Mouse (Mus musculus) limb, embryonic 15.5 days (tissue): ENCODE measurements around the gene Lztr1. TPM values are rescaled to one million over a fixed set of nuclear protein-coding genes. Genes with fewer than 3 reads are reported as not detected.
"Not testable (repeated sequence)": the region's sequence is repeated elsewhere in the genome, so short reads cannot be mapped to it uniquely, and the experiment has no call there.

Experiments
- ATAC-seq: fragments of 200-750 bp; cut with Nextera tagmentation; 2 replicates; pipeline ENCODE4 v1.8.0; 2017; ENCODE audit warnings: low read depth, moderate TSS enrichment; ENCODE audit not compliant: insufficient number of reproducible peaks, low FRiP score, low TSS enrichment
- H3K27ac ChIP-seq: fragments of 300-500 bp; sonication (generic); 2 replicates; pipeline ENCODE4 v1.5.1; 2015; ENCODE audit warnings: moderate library complexity, mild to moderate bottlenecking, inconsistent platforms
- H3K27me3 ChIP-seq: fragments of 300-500 bp; sonication (generic); 2 replicates; pipeline ENCODE4 v1.6.1; 2015; ENCODE audit warnings: inconsistent platforms
- H3K36me3 ChIP-seq: fragments of 300-500 bp; sonication (generic); 2 replicates; pipeline ENCODE4 v1.6.1; 2015; ENCODE audit warnings: inconsistent platforms
- H3K4me1 ChIP-seq: fragments of 300-500 bp; sonication (generic); 2 replicates; pipeline ENCODE4 v1.6.1; 2015; ENCODE audit warnings: inconsistent platforms
- H3K4me2 ChIP-seq: fragments of 300-500 bp; sonication (generic); 2 replicates; pipeline ENCODE4 v1.6.1; 2015; ENCODE audit warnings: mild to moderate bottlenecking, inconsistent platforms
- H3K4me3 ChIP-seq: fragments of 300-500 bp; sonication (generic); 2 replicates; pipeline ENCODE4 v1.5.1; 2015; ENCODE audit warnings: mild to moderate bottlenecking, inconsistent platforms
- H3K9ac ChIP-seq: fragments of 300-500 bp; sonication (generic); 2 replicates; pipeline ENCODE4 v1.6.1; 2015; ENCODE audit warnings: inconsistent platforms
- H3K9me3 ChIP-seq: fragments of 300-500 bp; sonication (generic); 2 replicates; pipeline ENCODE4 v1.6.1; 2016; ENCODE audit warnings: inconsistent platforms
- WGBS: fragments of 180-500 bp; shearing (Covaris S2); methylation state at CpG from one replicate; pipeline ENCODE4 v1.1.7; 2015; 5-methylcytosine and 5-hydroxymethylcytosine counted together
- polyA plus RNA-seq: library from polyadenylated mRNA; unstranded; fragments of >200 nt; fragmentation: Nextera tagmentation; extraction: Ambion mirVana; gene quantifications from 2 replicates; pipeline ENCODE4 v1.2.1, GENCODE M21; 2015

Gene Lztr1
- polyA plus RNA-seq, 1 experiment from 2014 or later = 97.8 TPM

- WGBS = 46% methylated on average over 14 of the region's 14 CpGs
These were observed 19.7 kb upstream of the Lztr1 start for GRCm38 (mm10) chr16:17488478-17489468.

DNA sequence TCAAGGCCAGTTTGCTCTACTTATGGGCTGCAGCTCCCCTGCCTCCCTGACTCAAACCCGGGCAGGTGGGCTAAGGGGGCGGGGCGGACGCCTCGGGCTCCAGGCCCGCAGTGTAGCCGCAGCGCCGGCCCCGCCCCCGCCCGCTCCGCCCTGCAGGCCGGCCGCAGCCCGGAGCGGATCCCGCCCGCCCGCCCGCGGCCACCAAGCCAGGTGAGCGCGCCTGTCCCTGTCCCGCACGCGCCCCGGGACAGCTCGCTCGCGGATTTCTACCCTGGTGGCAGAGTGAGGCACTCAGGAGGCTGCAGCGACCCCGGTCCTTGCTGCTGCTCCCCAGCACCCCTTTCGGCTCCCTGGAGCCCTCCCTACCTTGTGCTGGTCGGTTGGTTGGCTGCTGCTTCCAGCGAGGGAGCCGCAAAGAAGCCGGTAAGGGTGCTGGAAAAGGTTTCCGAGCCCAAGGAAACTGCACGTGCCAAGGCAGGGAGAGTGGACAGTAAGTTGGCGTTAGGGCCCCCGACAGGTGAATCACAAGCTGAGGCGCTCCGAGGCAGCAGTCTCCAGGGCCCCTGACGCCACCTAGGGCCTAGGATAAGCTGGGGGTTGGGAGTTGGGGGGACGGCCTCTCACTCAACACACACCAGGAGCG lies 18.9 kb upstream of the Lztr1 start, which contains the start of gene Aifm3:
Aifm3 (plus strand) TSS at position 143 of the 643 bp plus-strand sequence.
- Histone ChIP-seq H3K27me3 (peaks cover 27% of the 10 kb centered on the region), H3K4me2 (peak within 1 kb of the TSS; percentile 89), H3K9ac (peak within 1 kb of the TSS; percentile 26; the same call in 1 of the 2 replicates), H3K27ac (no peak within 1 kb of the TSS), H3K9me3 (no peaks in the 10 kb centered on the region), H3K36me3 (peaks cover 28% of the 10 kb centered on the region), H3K4me3 (peak within 1 kb of the TSS; percentile 41), H3K4me1 (peaks cover 14% of the 10 kb centered on the region)
- WGBS = 2% methylated on average over 45 of the region's 47 CpGs
- ATAC-seq = no peak

More at GRCm38 (mm10) chr16:17488478-17489468, 19.7 kb upstream of the Lztr1 start:
- Histone ChIP-seq H3K4me2 (peak overlapping the region; percentile 89), H3K27me3 (peaks cover 27% of the 10 kb centered on the region), H3K9me3 (no peaks in the 10 kb centered on the region), H3K9ac (no peak overlapping the region; the same call in 1 of the 2 replicates), H3K36me3 (peaks cover 36% of the 10 kb centered on the region), H3K4me3 (peak overlapping the region; percentile 41), H3K27ac (no peak overlapping the region), H3K4me1 (peaks cover 14% of the 10 kb centered on the region)
- ATAC-seq = no peak

DNA sequence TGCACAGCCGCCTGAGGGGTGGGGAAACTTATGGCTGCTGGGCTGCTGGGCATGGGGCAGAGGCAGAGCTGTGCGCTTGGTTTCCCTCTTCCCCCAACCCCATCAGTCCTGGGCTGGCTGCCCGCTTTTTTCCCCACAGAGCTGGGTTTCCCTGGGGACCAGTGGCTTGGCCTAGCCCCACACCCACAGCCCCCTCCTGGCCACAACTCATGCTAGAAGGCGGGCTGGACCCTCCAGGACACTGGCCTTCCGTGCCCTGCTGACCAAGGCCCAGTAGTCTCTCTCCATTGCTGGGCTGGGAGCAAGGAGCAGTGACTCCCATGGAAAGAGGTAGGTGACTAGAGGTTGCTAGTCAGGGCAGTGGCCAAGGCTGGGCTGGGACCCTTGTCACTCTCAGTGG lies 17.3 kb upstream of the Lztr1 start:
- peaks cover 14% of the 10 kb centered on the region for H3K4me1 ChIP-seq
- ATAC-seq = no peak
- no peak overlapping the region for H3K4me2 ChIP-seq
- H3K36me3 ChIP-seq = peaks cover 12% of the 10 kb centered on the region
- WGBS = 80% methylated on average over 5 of the region's 5 CpGs
- H3K27me3 ChIP-seq = peaks cover 27% of the 10 kb centered on the region
- H3K27ac ChIP-seq = no peak overlapping the region
- H3K9ac ChIP-seq = no peak overlapping the region
- H3K9me3 ChIP-seq = no peaks in the 10 kb centered on the region
- H3K4me3 ChIP-seq = no peak overlapping the region

DNA sequence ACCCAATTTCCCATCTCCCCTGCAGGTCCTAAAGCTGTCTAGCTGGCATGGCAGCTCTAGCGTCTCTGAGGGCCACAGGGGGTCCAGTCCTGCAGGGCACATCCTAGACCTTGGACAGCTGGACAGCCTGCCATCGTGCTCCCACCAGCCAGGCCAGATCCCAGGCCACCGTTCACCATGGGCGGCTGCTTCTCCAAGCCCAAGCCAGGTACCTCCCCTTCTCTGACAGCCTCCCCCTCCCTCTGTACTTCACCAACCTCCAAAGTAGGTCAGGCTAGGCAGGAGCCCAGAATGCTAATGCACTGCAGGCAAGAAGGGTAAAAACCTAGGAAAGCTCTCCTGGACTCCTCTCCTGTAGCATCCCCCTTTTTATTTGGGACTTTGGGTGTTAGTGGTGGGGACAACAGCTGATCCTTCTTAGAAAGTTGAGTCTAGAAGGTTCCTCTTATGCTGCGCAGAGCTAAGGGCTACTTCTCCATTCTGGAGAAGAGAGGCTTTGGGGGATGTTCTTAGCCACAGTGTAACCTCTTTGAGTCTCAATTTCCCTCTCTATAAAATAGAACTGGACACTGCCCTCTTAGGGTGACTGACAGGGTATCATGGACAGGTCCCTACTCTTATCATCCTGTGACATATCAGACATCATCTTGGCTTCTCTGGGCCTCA lies 16.5 kb upstream of the Lztr1 start:
- Histone ChIP-seq H3K9me3 (no peaks in the 10 kb centered on the region), H3K27ac (no peak overlapping the region), H3K9ac (no peak overlapping the region), H3K27me3 (peaks cover 27% of the 10 kb centered on the region), H3K4me3 (no peak overlapping the region), H3K4me2 (no peak overlapping the region), H3K4me1 (peaks cover 21% of the 10 kb centered on the region), H3K36me3 (peaks cover 8% of the 10 kb centered on the region)
- 66% methylated on average over 5 of the region's 5 CpGs for WGBS
- ATAC-seq = no peak

GRCm38 (mm10) chr16:17496499-17497305 lies 11.8 kb upstream of the Lztr1 start:
- H3K36me3 ChIP-seq = no peaks in the 10 kb centered on the region
- 41% methylated on average over 2 of the region's 2 CpGs for WGBS
- no peak overlapping the region for H3K4me3 ChIP-seq
- no peak overlapping the region for H3K4me2 ChIP-seq
- peaks cover 7% of the 10 kb centered on the region for H3K4me1 ChIP-seq
- H3K9ac ChIP-seq = no peak overlapping the region
- H3K27me3 ChIP-seq = 0 out of 2 replicates have a peak, but pooled peaks cover 1% of the 10 kb centered on the region
- peak overlapping the region; percentile 50; the same call in 1 of the 2 replicates for H3K27ac ChIP-seq
- H3K9me3 ChIP-seq = no peaks in the 10 kb centered on the region
- no peak for ATAC-seq

DNA sequence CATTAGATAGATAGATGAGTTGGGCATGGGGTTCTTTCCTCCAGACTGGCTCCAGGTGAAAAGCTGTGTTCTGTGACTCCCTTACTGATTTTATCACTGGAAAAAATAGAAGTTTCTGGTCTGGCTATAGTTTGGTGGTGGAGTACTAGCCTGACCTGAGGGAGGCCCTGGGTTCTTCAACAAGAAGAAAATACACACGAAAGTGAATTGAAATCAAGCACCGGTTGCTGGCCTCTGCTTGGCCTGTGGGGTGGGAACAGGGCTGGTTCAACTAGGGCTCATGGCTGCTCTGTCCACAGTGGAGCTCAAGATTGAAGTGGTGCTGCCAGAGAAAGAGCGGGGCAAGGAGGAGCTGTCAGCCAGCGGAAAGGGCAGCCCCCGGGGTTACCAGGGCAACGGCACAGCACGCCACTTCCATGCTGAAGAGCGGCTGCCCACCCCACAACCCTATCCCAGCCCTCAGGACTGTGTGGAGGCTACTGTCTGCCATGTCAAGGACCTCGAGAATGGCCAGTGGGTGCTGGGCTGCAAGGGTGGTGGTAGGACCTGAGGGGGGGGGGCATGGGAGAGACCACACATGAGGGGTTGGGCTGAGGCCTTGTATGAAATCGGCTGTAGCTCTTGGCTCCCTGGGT lies 9.1 kb upstream of the Lztr1 start:
- H3K9ac ChIP-seq = no peak overlapping the region
- no peak overlapping the region for H3K27ac ChIP-seq
- H3K4me3 ChIP-seq = no peak overlapping the region
- H3K9me3 ChIP-seq = no peaks in the 10 kb centered on the region
- no peak for ATAC-seq
- 31% methylated on average over 10 of the region's 10 CpGs for WGBS
- H3K4me2 ChIP-seq = no peak overlapping the region
- H3K4me1 ChIP-seq = peaks cover 7% of the 10 kb centered on the region
- H3K36me3 ChIP-seq = no peaks in the 10 kb centered on the region
- H3K27me3 ChIP-seq = no peaks in the 10 kb centered on the region

DNA sequence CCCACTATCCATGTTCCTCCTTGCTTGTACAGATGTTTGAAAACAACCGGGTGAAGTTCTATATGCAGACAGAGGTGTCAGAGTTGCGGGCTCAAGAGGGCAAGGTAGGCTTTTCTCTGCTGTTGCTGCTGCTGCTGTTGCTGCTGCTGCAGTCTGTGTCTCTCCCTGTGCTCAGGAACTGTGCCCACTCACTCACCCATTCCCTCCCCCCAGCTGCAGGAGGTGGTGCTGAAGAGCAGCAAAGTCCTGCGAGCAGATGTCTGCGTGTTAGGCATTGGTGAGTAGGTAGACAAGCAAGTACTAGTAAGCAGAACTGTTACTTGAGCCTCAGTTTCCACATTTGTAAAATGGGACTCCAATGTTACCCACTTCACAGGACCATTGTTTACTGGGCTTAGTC lies 5.8 kb upstream of the Lztr1 start:
- no peaks in the 10 kb centered on the region for H3K4me1 ChIP-seq
- H3K4me2 ChIP-seq = no peak overlapping the region
- no peaks in the 10 kb centered on the region for H3K27me3 ChIP-seq
- 74% methylated on average over 4 of the region's 4 CpGs for WGBS
- no peak overlapping the region for H3K9ac ChIP-seq
- H3K4me3 ChIP-seq = no peak overlapping the region
- ATAC-seq = no peak
- no peaks in the 10 kb centered on the region for H3K9me3 ChIP-seq
- H3K36me3 ChIP-seq = no peaks in the 10 kb centered on the region
- no peak overlapping the region for H3K27ac ChIP-seq

DNA sequence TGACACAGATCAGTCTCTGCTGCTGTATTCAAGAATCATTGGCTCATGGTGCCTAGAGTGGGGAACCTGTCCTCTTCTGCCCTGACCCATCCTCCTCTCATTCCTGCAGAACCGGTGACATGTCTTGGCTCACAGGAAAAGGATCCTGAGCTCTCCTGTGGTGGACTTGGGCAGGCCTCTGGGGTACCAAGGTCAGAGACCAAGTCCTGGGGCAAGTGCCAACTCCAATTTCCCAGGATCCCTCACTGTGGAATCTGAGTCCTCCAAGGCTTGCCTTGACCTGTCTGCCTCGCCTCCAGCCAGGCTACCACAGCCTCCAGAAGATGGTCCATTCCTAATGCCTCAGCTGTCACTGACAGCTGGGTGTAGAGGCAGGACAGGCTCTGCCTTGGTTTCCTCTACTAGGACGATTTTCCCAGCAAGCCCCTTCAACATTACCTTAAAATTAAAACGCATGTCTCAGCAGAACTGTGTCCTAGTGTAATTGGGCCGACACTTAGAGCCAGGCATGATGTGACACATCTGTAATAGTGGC lies 1.4 kb upstream of the Lztr1 start:
- Histone ChIP-seq H3K36me3 (peaks cover 15% of the 10 kb centered on the region), H3K4me2 (no peak overlapping the region), H3K27me3 (no peaks in the 10 kb centered on the region), H3K9ac (no peak overlapping the region), H3K4me1 (peaks cover 13% of the 10 kb centered on the region), H3K9me3 (no peaks in the 10 kb centered on the region), H3K27ac (no peak overlapping the region), H3K4me3 (no peak overlapping the region)
- WGBS = 81% methylated on average over 5 of the region's 5 CpGs
- no peak for ATAC-seq

- Histone ChIP-seq H3K36me3 (peaks cover 24% of the 10 kb centered on the region), H3K4me2 (peak overlapping the region; percentile 72), H3K9ac (peak overlapping the region; percentile 64; the same call in 1 of the 2 replicates), H3K4me1 (peaks cover 13% of the 10 kb centered on the region), H3K4me3 (peak overlapping the region; percentile 67), H3K27ac (peak overlapping the region; percentile 92)
- 30% methylated on average over 3 of the region's 3 CpGs for WGBS
- H3K9me3 ChIP-seq, H3K27me3 ChIP-seq, ATAC-seq: not testable (repeated sequence)
These were observed 457 bp upstream of the Lztr1 start for GRCm38 (mm10) chr16:17508031-17508430.

GRCm38 (mm10) chr16:17509240-17509597 lies 731 bp downstream of the Lztr1 start:
- Histone ChIP-seq H3K4me2 (peak overlapping the region; percentile 72), H3K9ac (peak overlapping the region; percentile 64), H3K4me1 (peaks cover 13% of the 10 kb centered on the region), H3K36me3 (peaks cover 36% of the 10 kb centered on the region), H3K27ac (peak overlapping the region; percentile 92), H3K4me3 (peak overlapping the region; percentile 67), H3K27me3 (no peaks in the 10 kb centered on the region), H3K9me3 (no peaks in the 10 kb centered on the region)
- no peak for ATAC-seq
- 8% methylated on average over 9 of the region's 9 CpGs for WGBS
